Mouse (Mus musculus) stomach, postnatal 0 days (tissue): Measurements from ENCODE around the gene Gli1. TPM values are rescaled to one million over a fixed set of nuclear protein-coding genes. Genes with fewer than 3 reads are reported as not detected.

ENCODE experiments used
- ATAC-seq: fragments of 200-750 bp; cut with Nextera tagmentation; 2 replicates; pipeline ENCODE4 v1.8.0; 2017; ENCODE audit not compliant: low FRiP score, low TSS enrichment
- DNase-seq: peaks from one replicate; pipeline ENCODE4 v3.0.0-alpha.2; 2016; ENCODE audit warnings: low spot score
- H3K27ac ChIP-seq: fragments of 300-500 bp; sonication (generic); replicated peaks from 2 replicates; pipeline ENCODE4 v1.5.1; 2014; ENCODE audit warnings: mild to moderate bottlenecking, control low read depth
- H3K27me3 ChIP-seq: fragments of 300-500 bp; sonication (generic); 2 replicates; pipeline ENCODE4 v1.6.1; 2014; ENCODE audit warnings: low read length; ENCODE audit not compliant: control insufficient read depth, insufficient read depth
- H3K36me3 ChIP-seq: fragments of 300-500 bp; sonication (generic); 2 replicates; pipeline ENCODE4 v1.6.1; 2014; ENCODE audit warnings: low read length, mixed read lengths; ENCODE audit not compliant: control insufficient read depth, insufficient read depth
- H3K4me1 ChIP-seq: fragments of 300-500 bp; sonication (generic); replicated peaks from 2 replicates; pipeline ENCODE4 v1.6.1; 2014; ENCODE audit warnings: antibody characterized with exemption; ENCODE audit not compliant: control insufficient read depth, insufficient read depth
- H3K4me2 ChIP-seq: fragments of 300-500 bp; sonication (generic); replicated peaks from 2 replicates; pipeline ENCODE4 v1.6.1; 2014; ENCODE audit warnings: low read depth, mild to moderate bottlenecking, control low read depth, moderate library complexity
- H3K4me3 ChIP-seq: fragments of 300-500 bp; sonication (generic); 2 replicates; pipeline ENCODE4 v1.5.1; 2014; ENCODE audit warnings: low read depth, low read length, control low read depth
- H3K9ac ChIP-seq: fragments of 300-500 bp; sonication (generic); 2 replicates; pipeline ENCODE4 v1.6.1; 2014; ENCODE audit warnings: mild to moderate bottlenecking, low read length, control low read depth, mixed read lengths
- H3K9me3 ChIP-seq: fragments of 300-500 bp; sonication (generic); 2 replicates; pipeline ENCODE4 v1.6.1; 2016; ENCODE audit warnings: low read length; ENCODE audit not compliant: control insufficient read depth
- CTCF ChIP-seq: IDR thresholded peaks from 2 replicates; pipeline ENCODE4 v1.5.1; 2016; ENCODE audit warnings: antibody characterized with exemption, low read depth, mild to moderate bottlenecking, moderate library complexity
- EP300 ChIP-seq: optimal IDR thresholded peaks from 2 replicates; pipeline ENCODE3; 2016; ENCODE audit warnings: antibody characterized with exemption
- WGBS: fragments of 180-500 bp; shearing (Covaris S2); extraction: QIAGEN DNeasy Blood & Tissue Kit; methylation state at CpG from one replicate; pipeline ENCODE4 v1.1.7; 2014; 5-methylcytosine and 5-hydroxymethylcytosine counted together
- polyA plus RNA-seq: library from polyadenylated mRNA; unstranded; fragments of >200 nt; fragmentation: Nextera tagmentation; extraction: Ambion mirVana; gene quantifications from 2 replicates; pipeline ENCODE4 v1.2.1, GENCODE M21; 2015

The Gli1 gene
- polyA plus RNA-seq, 1 experiment from 2014 or later = 2.3 TPM

DNA sequence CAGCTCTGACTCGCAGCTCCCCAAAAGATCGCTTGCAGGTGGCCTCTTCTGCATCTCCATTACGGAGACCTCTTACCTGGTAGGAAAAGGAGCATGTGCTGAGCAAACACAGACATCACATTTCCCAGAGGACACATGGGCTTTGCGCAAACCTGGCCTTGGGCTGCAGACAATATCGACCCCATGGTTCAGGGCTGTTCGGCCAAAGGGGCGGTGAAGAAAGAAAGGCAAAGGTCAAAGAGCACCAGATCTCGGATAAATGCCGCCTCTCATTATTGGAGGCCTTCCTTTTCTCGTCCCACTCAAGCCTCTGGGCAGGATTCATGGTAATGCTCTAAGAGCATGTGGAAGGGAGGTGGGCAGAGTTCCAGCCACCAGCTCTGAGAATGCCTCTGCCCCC, 13.6 kb upstream of the Gli1 start:
- 65% methylated on average over 10 of the region's 10 CpGs for WGBS
- Histone ChIP-seq H3K9me3 (no peaks in the 10 kb centered on the region), H3K4me3 (no peak overlapping the region), H3K4me2 (no peak overlapping the region), H3K36me3 (no peaks in the 10 kb centered on the region), H3K9ac (no peak overlapping the region), H3K27ac (no peak overlapping the region), H3K27me3 (no peaks in the 10 kb centered on the region), H3K4me1 (no peaks in the 10 kb centered on the region)
- DNase-seq (no peak), ATAC-seq (no peak)
- TF ChIP-seq CTCF = no peak
- no peak for TF ChIP-seq EP300

DNA sequence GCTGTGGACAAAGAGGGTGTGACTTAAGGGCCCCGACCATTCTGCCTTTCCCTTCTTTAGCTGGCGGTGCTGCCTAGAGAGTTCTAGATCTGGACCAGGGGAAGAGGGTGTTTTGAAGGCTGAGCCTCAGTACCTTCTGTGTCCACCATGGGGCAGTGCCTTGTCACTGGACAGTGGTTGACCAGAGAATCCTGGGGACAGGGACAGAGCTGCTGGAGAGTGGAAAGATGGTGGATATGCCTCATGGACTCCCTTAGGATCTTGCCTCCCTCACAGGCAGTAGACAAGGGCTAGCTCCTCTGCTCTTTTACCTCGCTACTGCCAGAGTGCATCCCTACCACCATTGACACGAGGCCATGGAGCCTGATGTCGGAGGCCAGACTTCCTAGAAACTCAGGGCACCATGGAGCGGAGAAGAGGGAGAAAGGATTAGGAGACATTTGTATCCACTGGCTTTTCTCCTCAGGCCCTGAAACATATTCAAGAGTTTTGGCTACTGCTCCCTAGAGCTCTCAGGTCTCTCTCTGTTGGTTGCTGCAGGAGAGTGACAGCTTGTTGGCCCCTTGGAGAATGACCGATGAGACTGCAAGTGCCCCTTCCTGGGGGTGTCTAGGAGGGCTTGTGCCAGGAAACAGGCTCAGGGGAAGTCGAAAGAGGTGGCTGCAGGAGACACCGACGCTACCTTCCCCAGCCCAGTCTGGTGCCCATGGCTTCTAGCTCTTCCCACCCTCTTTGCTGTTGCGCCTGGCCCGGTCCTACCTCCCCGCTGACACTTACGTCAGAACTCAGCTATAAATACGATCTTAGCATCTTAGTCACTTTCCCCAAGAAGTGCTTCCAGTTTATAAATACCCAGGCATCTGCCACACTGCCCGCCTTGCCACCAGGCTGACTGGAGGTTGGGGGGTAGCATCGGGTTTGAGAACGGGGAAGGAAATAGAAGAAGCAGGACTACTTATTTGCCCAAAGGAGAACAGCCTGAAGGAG, 12.4 kb upstream of the Gli1 start, which contains the start of gene Inhbe:
Gene Inhbe, minus strand, starts transcription at position 503 of the 987 bp plus-strand sequence.
- Histone ChIP-seq H3K4me3 (no peak within 1 kb of the TSS), H3K9ac (no peak within 1 kb of the TSS), H3K4me1 (no peaks in the 10 kb centered on the region), H3K27ac (no peak within 1 kb of the TSS), H3K9me3 (no peaks in the 10 kb centered on the region), H3K36me3 (no peaks in the 10 kb centered on the region), H3K4me2 (no peak within 1 kb of the TSS), H3K27me3 (no peaks in the 10 kb centered on the region)
- WGBS = 81% methylated on average over 18 of the region's 18 CpGs
- peak; percentile 48 for DNase-seq
- TF ChIP-seq EP300 = no peak
- TF ChIP-seq CTCF = peak; percentile 72
- peak; percentile 40; the same call in 1 of the 2 replicates for ATAC-seq

DNA sequence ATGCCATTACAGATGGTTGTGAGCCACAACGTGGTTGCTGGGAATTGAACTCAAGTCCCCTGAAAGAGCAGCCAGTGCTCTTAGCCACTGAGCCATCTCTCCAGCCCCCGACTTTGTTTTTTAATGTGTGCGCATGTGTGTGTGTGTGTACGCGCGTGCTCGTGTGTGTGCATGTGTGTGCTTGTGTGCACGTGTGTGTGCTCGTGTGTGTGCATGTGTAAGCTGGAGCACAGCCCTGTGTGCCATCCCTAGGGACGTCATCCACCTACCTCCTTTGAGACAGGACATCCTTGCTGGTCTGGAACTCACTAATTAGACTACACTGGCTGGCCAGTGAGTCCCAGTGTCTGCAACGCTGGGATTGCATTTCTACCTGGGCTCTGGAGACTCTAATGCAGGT, 11.0 kb upstream of the Gli1 start:
- no peak for ATAC-seq
- Histone ChIP-seq H3K27ac (no peak overlapping the region), H3K4me2 (no peak overlapping the region), H3K9ac (no peak overlapping the region), H3K9me3 (no peaks in the 10 kb centered on the region), H3K4me3 (no peak overlapping the region), H3K27me3 (no peaks in the 10 kb centered on the region), H3K36me3 (no peaks in the 10 kb centered on the region), H3K4me1 (no peaks in the 10 kb centered on the region)
- TF ChIP-seq CTCF (no peak), EP300 (no peak)
- no peak for DNase-seq
- WGBS = 86% methylated on average over 11 of the region's 11 CpGs

DNA sequence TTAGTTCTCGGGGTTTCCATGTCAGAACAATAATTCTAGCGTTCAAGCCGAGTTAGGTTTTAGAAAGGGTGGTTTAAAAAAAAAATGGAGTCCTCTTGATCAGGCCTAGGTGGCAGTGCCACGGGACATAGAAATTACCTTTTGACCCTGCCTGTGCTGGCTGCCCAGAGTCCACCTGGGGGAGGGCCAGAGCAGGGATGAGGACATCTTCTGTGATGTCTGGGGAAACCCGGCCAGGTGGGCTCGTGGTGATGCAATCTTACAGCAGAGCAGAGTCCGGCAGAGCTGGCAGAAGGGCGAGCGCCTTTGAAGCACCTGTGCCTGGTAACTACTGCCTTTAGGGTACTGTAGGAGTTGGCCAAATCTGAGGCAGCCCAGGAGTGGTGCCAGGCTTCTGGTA, 10.4 kb upstream of the Gli1 start:
- TF ChIP-seq EP300 = no peak
- no peak for TF ChIP-seq CTCF
- no peak overlapping the region for H3K4me2 ChIP-seq
- H3K4me1 ChIP-seq = no peaks in the 10 kb centered on the region
- no peaks in the 10 kb centered on the region for H3K9me3 ChIP-seq
- H3K27me3 ChIP-seq = no peaks in the 10 kb centered on the region
- no peak overlapping the region for H3K4me3 ChIP-seq
- H3K27ac ChIP-seq = no peak overlapping the region
- no peaks in the 10 kb centered on the region for H3K36me3 ChIP-seq
- DNase-seq (no peak), ATAC-seq (no peak)
- WGBS = 80% methylated on average over 9 of the region's 9 CpGs
- H3K9ac ChIP-seq = no peak overlapping the region

DNA sequence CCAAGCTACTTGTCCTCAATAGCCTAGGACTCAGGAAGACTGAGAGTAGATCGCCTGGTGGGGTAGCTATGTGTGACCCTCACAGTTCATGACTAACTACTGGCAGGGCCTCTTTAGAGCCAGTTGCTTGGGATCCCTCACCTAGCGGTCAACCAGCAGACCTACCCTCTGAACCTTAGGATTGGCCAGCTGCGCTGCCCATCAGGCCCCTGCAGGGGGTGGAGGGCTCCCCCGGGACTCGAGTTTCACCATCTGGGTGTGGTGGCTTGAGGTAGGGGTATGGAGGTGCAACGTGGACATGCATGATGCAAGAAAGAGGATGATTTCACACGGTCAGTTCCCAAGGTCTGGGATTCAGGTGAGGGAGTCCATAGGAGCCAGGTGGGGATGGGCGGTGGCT, 9.9 kb upstream of the Gli1 start:
- TF ChIP-seq EP300 = no peak
- no peak for TF ChIP-seq CTCF
- ATAC-seq = no peak
- no peak for DNase-seq
- no peak overlapping the region for H3K9ac ChIP-seq
- H3K36me3 ChIP-seq = no peaks in the 10 kb centered on the region
- WGBS = 63% methylated on average over 8 of the region's 8 CpGs
- no peaks in the 10 kb centered on the region for H3K4me1 ChIP-seq
- no peak overlapping the region for H3K27ac ChIP-seq
- H3K27me3 ChIP-seq = no peaks in the 10 kb centered on the region
- H3K4me3 ChIP-seq = no peak overlapping the region
- H3K9me3 ChIP-seq = no peaks in the 10 kb centered on the region
- H3K4me2 ChIP-seq = no peak overlapping the region

DNA sequence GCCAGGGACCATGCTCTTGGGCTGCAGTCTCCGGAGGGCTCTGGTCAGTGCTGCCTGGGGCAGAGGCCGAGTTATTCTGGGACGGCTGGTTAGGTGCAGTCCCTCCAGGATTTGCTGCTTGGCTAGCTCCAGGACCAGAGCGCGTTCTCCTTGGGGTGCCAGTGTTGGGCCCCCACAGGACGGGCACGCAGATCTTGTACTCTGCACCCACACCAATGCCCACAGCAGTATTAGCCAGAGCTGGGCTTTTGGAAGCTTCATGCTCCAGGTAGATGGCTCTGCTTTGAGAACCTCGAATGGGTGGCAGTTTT, 9.5 kb upstream of the Gli1 start:
- no peaks in the 10 kb centered on the region for H3K27me3 ChIP-seq
- no peak overlapping the region for H3K4me3 ChIP-seq
- TF ChIP-seq EP300 (no peak), CTCF (no peak)
- 88% methylated on average over 8 of the region's 8 CpGs for WGBS
- H3K4me1 ChIP-seq = no peaks in the 10 kb centered on the region
- no peak overlapping the region for H3K27ac ChIP-seq
- H3K4me2 ChIP-seq = no peak overlapping the region
- no peaks in the 10 kb centered on the region for H3K36me3 ChIP-seq
- no peak for ATAC-seq
- no peak for DNase-seq
- H3K9me3 ChIP-seq = no peaks in the 10 kb centered on the region
- H3K9ac ChIP-seq = no peak overlapping the region
